Mouse (Mus musculus) heart, postnatal 0 days (tissue): ENCODE data around the gene Trpm5. TPM values are rescaled to one million over a fixed set of nuclear protein-coding genes. Genes with fewer than 3 reads are reported as not detected.

Experiments
- ATAC-seq: fragments of 200-750 bp; cut with Nextera tagmentation; 2 replicates; pipeline ENCODE4 v1.8.0; 2017; ENCODE audit warnings: low read depth, moderate number of reproducible peaks, moderate library complexity; ENCODE audit not compliant: insufficient read depth
- DNase-seq: peaks from one replicate; pipeline ENCODE4 v3.0.0-alpha.2; 2016; ENCODE audit warnings: low spot score
- H3K27ac ChIP-seq: fragments of 300-500 bp; sonication (generic); 2 replicates; pipeline ENCODE4 v1.5.1; 2014; ENCODE audit warnings: low read depth, mild to moderate bottlenecking
- H3K27me3 ChIP-seq: fragments of 300-500 bp; sonication (generic); 2 replicates; pipeline ENCODE4 v1.6.1; 2014; ENCODE audit warnings: low read length, mixed read lengths; ENCODE audit not compliant: control insufficient read depth, insufficient read depth
- H3K36me3 ChIP-seq: fragments of 300-500 bp; sonication (generic); replicated peaks from 2 replicates; pipeline ENCODE4 v1.6.1; 2014; ENCODE audit warnings: low read length, mixed read lengths; ENCODE audit not compliant: control insufficient read depth, insufficient read depth
- H3K4me1 ChIP-seq: fragments of 300-500 bp; sonication (generic); 2 replicates; pipeline ENCODE4 v1.6.1; 2014; ENCODE audit warnings: antibody characterized with exemption; ENCODE audit not compliant: control insufficient read depth, insufficient read depth
- H3K4me2 ChIP-seq: fragments of 300-500 bp; sonication (generic); 2 replicates; pipeline ENCODE4 v1.6.1; 2014; ENCODE audit warnings: low read depth, mild to moderate bottlenecking, low read length, moderate library complexity
- H3K4me3 ChIP-seq: fragments of 300-500 bp; sonication (generic); 2 replicates; pipeline ENCODE4 v1.5.1; 2014; ENCODE audit warnings: low read depth, low read length
- H3K9ac ChIP-seq: fragments of 300-500 bp; sonication (generic); replicated peaks from 2 replicates; pipeline ENCODE4 v1.6.1; 2014; ENCODE audit warnings: low read depth, low read length, mixed read lengths
- H3K9me3 ChIP-seq: fragments of 300-500 bp; sonication (generic); replicated peaks from 2 replicates; pipeline ENCODE4 v1.6.1; 2016; ENCODE audit warnings: low read length; ENCODE audit not compliant: control insufficient read depth
- CTCF ChIP-seq: IDR thresholded peaks from 2 replicates; pipeline ENCODE4 v1.5.1; 2016; ENCODE audit warnings: antibody characterized with exemption, control low read depth, low read depth
- EP300 ChIP-seq: IDR thresholded peaks from 2 replicates; pipeline ENCODE4 v1.6.1; 2016; ENCODE audit warnings: antibody characterized with exemption, low read depth
- WGBS: fragments of 180-500 bp; shearing (Covaris S2); extraction: QIAGEN DNeasy Blood & Tissue Kit; methylation state at CpG from one replicate; pipeline ENCODE4 v1.1.7; 2014; 5-methylcytosine and 5-hydroxymethylcytosine counted together
- polyA plus RNA-seq: library from polyadenylated mRNA; unstranded; fragments of >200 nt; fragmentation: Nextera tagmentation; extraction: Ambion mirVana; gene quantifications from 2 replicates; pipeline ENCODE4 v1.2.1, GENCODE M21; 2015
- total RNA-seq: library from RNA; depleted of rRNA; stranded (reverse); fragments of >200 nt; gene quantifications from 2 replicates; pipeline ENCODE4 v1.2.3, GENCODE M21; 2014; ENCODE audit warnings: low replicate concordance

Trpm5 gene
- total and polyA plus RNA-seq, 2 experiments from 2014 or later: 0.61 to 1.6 TPM

- Histone ChIP-seq H3K9ac (0 out of 2 replicates have a peak overlapping the region, but pooled peaks have one; percentile 10), H3K27me3 (no peaks in the 10 kb centered on the region), H3K4me1 (peaks cover 71% of the 10 kb centered on the region), H3K4me3 (no peak overlapping the region), H3K4me2 (no peak overlapping the region), H3K36me3 (no peaks in the 10 kb centered on the region), H3K27ac (peak overlapping the region; percentile 98), H3K9me3 (no peaks in the 10 kb centered on the region; the same call in 1 of the 2 replicates)
- TF ChIP-seq EP300: no peak
- no peak for TF ChIP-seq CTCF
- WGBS: 70% methylated on average over 3 of the region's 3 CpGs
- ATAC-seq (no peak), DNase-seq (no peak)
These were observed 25.4 kb upstream of the Trpm5 start for GRCm38 (mm10) chr7:143119826-143120225.

GRCm38 (mm10) chr7:143119407-143119806 is 25.0 kb upstream of the Trpm5 start:
- H3K4me3 ChIP-seq: no peak overlapping the region
- H3K4me2 ChIP-seq: no peak overlapping the region
- H3K27ac ChIP-seq: peak overlapping the region; percentile 98
- H3K9ac ChIP-seq: 0 out of 2 replicates have a peak overlapping the region, but pooled peaks have one; percentile 10
- WGBS: 7% methylated on average over 1 of the region's 1 CpGs
- TF ChIP-seq CTCF (no peak), EP300 (no peak)
- DNase-seq (no peak), ATAC-seq (no peak)
- H3K27me3 ChIP-seq: no peaks in the 10 kb centered on the region
- H3K4me1 ChIP-seq: peaks cover 66% of the 10 kb centered on the region
- peaks cover 2% of the 10 kb centered on the region; the same call in 1 of the 2 replicates for H3K9me3 ChIP-seq
- H3K36me3 ChIP-seq: no peaks in the 10 kb centered on the region

GRCm38 (mm10) chr7:143116521-143116920 is 22.1 kb upstream of the Trpm5 start:
- H3K4me1 ChIP-seq: peaks cover 54% of the 10 kb centered on the region
- H3K9ac ChIP-seq: no peak overlapping the region
- H3K4me2 ChIP-seq: no peak overlapping the region
- no peak overlapping the region for H3K27ac ChIP-seq
- ATAC-seq (no peak), DNase-seq (no peak)
- TF ChIP-seq EP300 (no peak), CTCF (no peak)
- no peak overlapping the region for H3K4me3 ChIP-seq
- H3K36me3 ChIP-seq: no peaks in the 10 kb centered on the region
- no peaks in the 10 kb centered on the region for H3K27me3 ChIP-seq
- peaks cover 3% of the 10 kb centered on the region; the same call in 1 of the 2 replicates for H3K9me3 ChIP-seq
- WGBS: 71% methylated on average over 5 of the region's 5 CpGs

GRCm38 (mm10) chr7:143114773-143115172 is 20.3 kb upstream of the Trpm5 start:
- Histone ChIP-seq H3K36me3 (no peaks in the 10 kb centered on the region), H3K27ac (no peak overlapping the region), H3K9me3 (peaks cover 3% of the 10 kb centered on the region; the same call in 1 of the 2 replicates), H3K27me3 (no peaks in the 10 kb centered on the region), H3K4me1 (peaks cover 54% of the 10 kb centered on the region), H3K4me3 (no peak overlapping the region), H3K4me2 (no peak overlapping the region), H3K9ac (no peak overlapping the region)
- ATAC-seq (no peak), DNase-seq (no peak)
- no peak for TF ChIP-seq EP300
- TF ChIP-seq CTCF: no peak

- peaks cover 50% of the 10 kb centered on the region for H3K4me1 ChIP-seq
- H3K4me2 ChIP-seq: peak overlapping the region; percentile 27; the same call in 1 of the 2 replicates
- H3K36me3 ChIP-seq: no peaks in the 10 kb centered on the region
- H3K4me3 ChIP-seq: no peak overlapping the region
- peak; percentile 90 for DNase-seq
- H3K9me3 ChIP-seq: peaks cover 3% of the 10 kb centered on the region; the same call in 1 of the 2 replicates
- WGBS: 10% methylated on average over 1 of the region's 1 CpGs
- H3K9ac ChIP-seq: no peak overlapping the region
- no peaks in the 10 kb centered on the region for H3K27me3 ChIP-seq
- ATAC-seq: peak; percentile 87
- peak overlapping the region; percentile 96 for H3K27ac ChIP-seq
- TF ChIP-seq EP300 (no peak; the same call in 1 of the 2 replicates), CTCF (no peak)
These were observed 18.0 kb upstream of the Trpm5 start for GRCm38 (mm10) chr7:143112395-143112794.

- ATAC-seq (peak; percentile 68), DNase-seq (peak; percentile 79)
- Histone ChIP-seq H3K27me3 (0 out of 2 replicates have a peak, but pooled peaks cover 4% of the 10 kb centered on the region), H3K4me2 (peak overlapping the region; percentile 27), H3K27ac (peak overlapping the region; percentile 96), H3K4me1 (peaks cover 50% of the 10 kb centered on the region), H3K4me3 (no peak overlapping the region), H3K9ac (0 out of 2 replicates have a peak overlapping the region, but pooled peaks have one; percentile 9), H3K9me3 (peaks cover 3% of the 10 kb centered on the region; the same call in 1 of the 2 replicates), H3K36me3 (no peaks in the 10 kb centered on the region)
- TF ChIP-seq CTCF (no peak), EP300 (peak; percentile 36)
- 19% methylated on average over 4 of the region's 4 CpGs for WGBS
These were observed 17.3 kb upstream of the Trpm5 start for GRCm38 (mm10) chr7:143111719-143112118.
